Mouse (Mus musculus): ENCODE results near the gene Heyl.

Heyl gene

GRCm38 (mm10) chr4:123233492-123234084 is at the start of gene Heyl:
TSS of gene Heyl (plus strand) at chr4:123233556.
- DNase-seq = peak; percentile 62

DNA sequence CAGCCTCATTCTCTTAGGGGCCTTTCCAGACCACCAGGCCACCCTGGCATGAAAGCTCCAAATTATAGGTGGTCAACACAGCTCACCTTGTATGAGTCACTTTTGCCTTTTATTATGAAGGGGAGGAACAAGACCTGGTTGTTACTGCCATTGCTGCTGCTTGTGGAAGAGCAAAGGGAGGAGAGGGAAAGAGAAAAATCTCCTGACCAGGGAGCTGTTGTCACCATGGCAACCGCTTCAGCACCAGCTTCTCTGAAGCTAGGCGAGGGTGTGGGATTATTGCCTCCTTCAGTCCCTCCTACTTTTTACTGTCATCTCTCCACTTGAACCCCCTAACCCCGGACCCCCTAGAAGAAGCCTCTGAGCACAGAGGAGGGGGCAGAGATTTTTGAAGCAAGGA is 48.5 kb upstream of the Heyl start:
- DNase-seq = no peak

DNA sequence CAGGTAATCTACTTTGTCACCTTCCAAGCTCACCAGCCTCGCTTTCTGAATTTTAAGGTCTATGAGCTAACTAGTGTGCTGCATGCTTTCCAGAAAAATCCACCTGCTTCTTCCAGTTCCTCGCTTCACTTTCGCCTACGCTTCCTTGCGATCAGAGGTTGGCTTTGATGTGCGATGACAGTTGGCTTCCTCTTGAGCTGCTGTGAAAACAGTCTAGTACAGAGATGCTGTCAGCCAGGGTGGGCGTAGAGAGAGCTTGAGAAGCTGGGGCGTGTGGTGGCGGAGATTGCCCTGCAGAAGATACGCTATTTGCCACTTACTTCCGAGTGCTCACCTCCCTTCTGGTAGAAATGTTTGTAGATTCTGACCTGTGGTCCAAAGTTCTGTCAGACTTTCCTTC is 41.0 kb upstream of the Heyl start:
- no peak for DNase-seq

GRCm38 (mm10) chr4:123193791-123194190 is 39.6 kb upstream of the Heyl start:
- no peak for DNase-seq

DNA sequence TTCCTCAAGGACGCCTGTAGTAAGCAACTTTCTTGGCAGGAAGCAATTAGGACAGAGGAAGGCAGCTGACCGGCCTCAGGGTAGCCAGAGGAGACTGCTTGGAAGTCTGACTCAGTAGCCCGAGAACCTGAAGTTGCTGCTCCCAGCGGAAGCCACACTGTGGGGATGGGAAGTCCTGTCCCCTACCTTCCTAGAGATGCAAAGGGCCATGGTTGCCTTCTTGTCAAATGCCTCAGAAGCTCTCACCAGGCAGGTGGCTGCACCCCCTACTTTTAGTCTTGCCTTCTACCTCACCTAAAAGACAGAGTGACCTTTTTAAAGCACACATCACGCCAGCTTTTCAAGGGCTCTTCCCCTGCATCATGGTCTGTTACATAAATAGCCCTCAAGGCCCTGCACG is 36.7 kb upstream of the Heyl start:
- DNase-seq = peak; percentile 21

DNA sequence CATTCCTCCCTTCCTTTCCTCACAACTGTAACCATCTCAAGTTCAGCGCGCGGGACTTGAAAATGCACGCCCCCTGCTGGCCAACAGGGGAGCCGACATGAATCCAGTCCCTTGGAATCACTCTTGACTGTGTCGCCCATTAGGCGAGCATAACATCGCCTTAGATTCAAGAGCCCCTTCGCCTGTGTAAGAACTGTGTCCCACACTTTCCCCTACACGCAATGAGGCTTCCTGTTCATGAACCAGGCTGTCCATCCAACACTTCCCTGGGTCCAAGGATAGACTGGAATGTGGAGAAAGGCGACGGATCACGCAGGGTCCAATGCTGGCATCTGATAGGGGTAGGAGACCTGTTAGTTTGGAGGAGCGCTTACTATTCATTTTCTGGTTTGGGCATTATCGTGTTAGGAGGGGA is 32.6 kb upstream of the Heyl start:
- DNase-seq = peak; percentile 69

- peak; percentile 29 for DNase-seq
These were observed 31.9 kb upstream of the Heyl start, which contains the start of gene Nt5c1a for GRCm38 (mm10) chr4:123201186-123202093. TSS of gene Nt5c1a (plus strand) at chr4:123201504.

- DNase-seq = no peak
These were observed 31.3 kb upstream of the Heyl start for GRCm38 (mm10) chr4:123202094-123202420.

DNA sequence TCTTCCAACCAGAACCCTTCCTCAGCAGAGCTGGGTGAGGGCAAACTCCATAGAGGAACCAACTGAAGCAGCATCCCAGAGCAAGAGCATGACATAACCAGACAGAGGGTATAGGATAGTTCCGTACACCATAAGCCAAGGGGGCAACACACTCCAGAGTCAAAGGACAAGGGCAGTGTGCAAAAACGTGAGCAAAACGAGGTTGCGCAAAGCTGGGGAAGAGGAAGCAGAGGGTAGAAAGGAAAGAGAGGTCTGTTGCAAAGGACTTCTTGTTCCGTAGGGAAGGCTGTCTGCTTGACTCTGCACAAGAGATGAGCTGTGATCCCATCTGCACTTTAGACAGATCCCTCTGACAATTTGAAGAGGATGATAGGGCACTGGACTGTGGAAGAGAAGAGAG is 26.0 kb upstream of the Heyl start:
- DNase-seq = no peak

GRCm38 (mm10) chr4:123210996-123211395 is 22.4 kb upstream of the Heyl start:
- DNase-seq = no peak

DNA sequence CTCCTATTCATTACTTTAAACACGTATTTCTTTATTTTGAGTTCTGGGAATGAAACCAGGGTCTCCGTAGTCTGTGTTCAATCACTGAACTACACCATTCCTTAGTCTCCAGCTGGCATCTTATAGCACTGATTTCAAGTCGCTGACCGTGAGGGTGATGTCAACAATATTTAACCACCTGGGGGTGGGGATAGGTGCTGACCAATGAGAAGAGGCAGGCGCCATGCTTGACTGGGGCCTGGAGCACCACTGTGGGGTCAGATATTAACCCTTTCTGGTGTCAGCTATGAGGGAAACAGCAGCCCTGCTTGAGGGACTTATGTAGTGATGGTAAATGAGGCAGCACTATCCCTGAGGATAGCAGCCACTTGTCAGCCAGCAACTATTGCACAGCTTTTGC is 21.9 kb upstream of the Heyl start:
- DNase-seq = no peak

GRCm38 (mm10) chr4:123212330-123212729 is 21.0 kb upstream of the Heyl start:
- no peak for DNase-seq

- DNase-seq = no peak
These were observed 19.4 kb upstream of the Heyl start for GRCm38 (mm10) chr4:123213975-123214374.

GRCm38 (mm10) chr4:123215367-123215766 is 18.0 kb upstream of the Heyl start:
- DNase-seq = no peak

- peak; percentile 51 for DNase-seq
These were observed 16.6 kb upstream of the Heyl start for GRCm38 (mm10) chr4:123216782-123217181.

DNA sequence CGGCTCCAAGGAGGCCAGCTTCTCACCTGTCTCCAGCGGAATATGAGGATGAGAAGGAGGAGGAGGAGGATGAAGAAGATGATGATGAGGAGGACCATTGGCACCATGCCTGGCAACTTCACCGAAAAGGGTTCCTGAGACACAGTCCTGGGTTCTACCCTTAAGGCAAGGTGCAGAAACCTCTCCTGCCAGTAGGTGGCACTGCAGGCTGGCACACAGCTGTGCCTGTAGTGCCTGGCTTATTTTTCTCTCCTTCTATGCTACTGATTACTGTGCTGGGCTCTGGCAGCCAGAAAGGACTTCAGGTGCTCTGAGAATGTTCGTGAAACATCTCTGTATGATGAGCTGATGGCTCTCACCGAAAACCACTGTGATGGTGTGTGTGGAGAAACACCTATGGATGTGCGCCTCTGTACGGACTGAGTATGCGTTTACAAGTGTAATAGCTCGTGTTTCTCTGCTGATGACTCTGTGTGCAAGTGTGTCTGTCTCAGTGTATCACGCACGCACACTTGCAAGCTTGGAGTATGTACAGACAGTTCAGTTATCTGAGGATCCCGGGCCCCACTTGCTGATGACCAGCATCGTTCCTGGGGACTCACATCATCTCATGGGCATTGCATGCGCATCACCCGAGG is 13.5 kb upstream of the Heyl start:
- DNase-seq = peak; percentile 74

DNA sequence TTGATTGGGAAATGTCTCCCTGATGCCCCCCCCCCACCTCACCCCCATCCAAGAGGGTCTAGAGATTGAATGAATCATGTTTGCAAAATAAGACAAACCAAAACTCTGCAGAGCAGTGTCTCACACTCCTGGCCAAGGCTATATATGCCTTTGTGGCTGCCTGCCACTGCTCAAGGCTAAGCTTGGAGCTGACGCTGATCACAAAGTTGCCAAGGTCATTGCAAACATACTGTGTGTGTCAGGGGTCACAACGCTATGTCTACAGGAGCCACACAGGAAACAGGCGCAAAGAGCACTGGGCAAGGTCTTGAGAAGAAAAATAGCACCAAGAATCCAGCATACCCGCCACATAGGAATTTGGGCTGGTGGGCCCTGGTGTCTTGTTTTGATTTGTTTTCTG is 12.7 kb upstream of the Heyl start:
- no peak for DNase-seq

GRCm38 (mm10) chr4:123223309-123223708 is 10.0 kb upstream of the Heyl start:
- DNase-seq = no peak

DNA sequence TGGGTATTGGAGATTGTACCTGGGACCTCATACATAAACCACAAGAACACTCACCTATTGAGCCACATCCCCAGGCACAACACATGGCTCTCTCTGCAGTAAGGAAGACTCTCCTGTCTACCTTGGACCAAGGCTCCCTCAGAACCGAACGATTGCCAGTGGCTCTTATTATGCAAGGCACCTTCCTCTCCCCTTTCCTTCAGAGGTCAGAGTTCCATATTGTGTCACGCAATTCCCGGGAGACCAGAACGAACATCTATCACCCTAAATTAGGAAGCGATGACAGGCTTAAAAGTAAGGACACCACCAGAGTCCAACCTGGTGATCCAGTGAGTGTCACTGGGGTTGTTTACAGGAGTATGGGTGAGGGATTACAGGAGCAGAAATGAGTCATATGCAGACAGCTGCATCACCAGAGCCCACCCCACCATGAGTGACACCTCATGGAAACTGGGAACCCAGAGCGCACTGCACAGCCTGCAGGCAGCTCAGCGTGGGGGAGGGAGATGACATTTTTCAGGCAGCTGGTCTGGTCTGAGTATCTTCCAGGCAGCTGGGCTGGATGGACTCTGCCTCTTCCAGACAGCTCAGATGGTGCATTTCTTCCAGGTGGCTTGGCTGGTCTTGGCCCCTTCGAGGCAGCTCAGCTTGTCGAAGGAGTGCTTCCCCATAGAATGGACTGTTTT is 7.5 kb upstream of the Heyl start:
- no peak for DNase-seq

DNA sequence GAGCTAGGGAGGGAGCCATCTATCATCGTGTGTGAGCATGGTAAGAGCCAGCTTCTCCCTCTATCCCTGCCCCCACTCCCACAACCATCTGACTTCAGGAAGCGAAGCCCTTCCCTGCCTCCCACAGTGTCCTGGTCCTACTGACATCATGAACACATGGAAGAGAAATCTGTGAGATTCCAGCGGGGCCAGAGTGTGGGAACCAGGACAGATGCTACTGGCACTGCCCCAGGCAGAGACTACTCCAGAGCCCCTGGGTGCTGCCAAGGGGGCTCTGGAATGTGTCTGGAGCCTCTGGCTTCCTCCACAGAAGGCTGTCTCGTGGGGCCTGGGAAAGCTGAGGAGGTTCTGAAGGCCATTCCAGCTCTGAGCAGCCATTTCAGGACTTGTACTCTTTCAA is 5.6 kb upstream of the Heyl start:
- no peak for DNase-seq

- no peak for DNase-seq
These were observed 5.1 kb upstream of the Heyl start for GRCm38 (mm10) chr4:123228270-123228669.

GRCm38 (mm10) chr4:123229166-123229565 is 4.2 kb upstream of the Heyl start:
- no peak for DNase-seq

- no peak for DNase-seq
These were observed 515 bp upstream of the Heyl start for GRCm38 (mm10) chr4:123232841-123233240.

Data from kidney, adult 18-20 months (tissue).